Mouse (Mus musculus) neural tube, embryonic 12.5 days (tissue): ENCODE results near the gene Atxn10. TPM values are rescaled to one million over a fixed set of nuclear protein-coding genes. Genes with fewer than 3 reads are reported as not detected.

ENCODE experiments used
- ATAC-seq: fragments of 200-750 bp; cut with Nextera tagmentation; 2 replicates; pipeline ENCODE4 v1.8.0; 2017; ENCODE audit warnings: low read depth, mild to moderate bottlenecking, moderate TSS enrichment, moderate library complexity; ENCODE audit not compliant: low FRiP score
- H3K27ac ChIP-seq: fragments of 300-500 bp; sonication (generic); 2 replicates; pipeline ENCODE4 v1.5.1; 2016
- H3K27me3 ChIP-seq: fragments of 300-500 bp; sonication (generic); replicated peaks from 2 replicates; pipeline ENCODE4 v1.6.1; 2016; ENCODE audit warnings: mild to moderate bottlenecking
- H3K36me3 ChIP-seq: fragments of 300-500 bp; sonication (generic); 2 replicates; pipeline ENCODE4 v1.6.1; 2016; ENCODE audit warnings: mild to moderate bottlenecking
- H3K4me1 ChIP-seq: fragments of 300-500 bp; sonication (generic); 2 replicates; pipeline ENCODE4 v1.6.1; 2016
- H3K4me2 ChIP-seq: fragments of 300-500 bp; sonication (generic); replicated peaks from 2 replicates; pipeline ENCODE4 v1.6.1; 2016; ENCODE audit warnings: mild to moderate bottlenecking
- H3K4me3 ChIP-seq: fragments of 300-500 bp; sonication (generic); 2 replicates; pipeline ENCODE4 v1.5.1; 2016
- H3K9ac ChIP-seq: fragments of 300-500 bp; sonication (generic); 2 replicates; pipeline ENCODE4 v1.6.1; 2016; ENCODE audit warnings: mild to moderate bottlenecking
- H3K9me3 ChIP-seq: fragments of 300-500 bp; sonication (generic); 2 replicates; pipeline ENCODE4 v1.6.1; 2016; ENCODE audit warnings: mild to moderate bottlenecking
- WGBS: fragments of 180-500 bp; shearing (Covaris S2); methylation state at CpG from one replicate; pipeline ENCODE4 v1.1.7; 2016; 5-methylcytosine and 5-hydroxymethylcytosine counted together
- polyA plus RNA-seq: library from polyadenylated mRNA; unstranded; fragments of >200 nt; fragmentation: Nextera tagmentation; extraction: Ambion mirVana; gene quantifications from 2 replicates; pipeline ENCODE4 v1.2.1, GENCODE M21; 2016

The Atxn10 gene
- 453 and 459 TPM in 2 replicates for polyA plus RNA-seq

DNA sequence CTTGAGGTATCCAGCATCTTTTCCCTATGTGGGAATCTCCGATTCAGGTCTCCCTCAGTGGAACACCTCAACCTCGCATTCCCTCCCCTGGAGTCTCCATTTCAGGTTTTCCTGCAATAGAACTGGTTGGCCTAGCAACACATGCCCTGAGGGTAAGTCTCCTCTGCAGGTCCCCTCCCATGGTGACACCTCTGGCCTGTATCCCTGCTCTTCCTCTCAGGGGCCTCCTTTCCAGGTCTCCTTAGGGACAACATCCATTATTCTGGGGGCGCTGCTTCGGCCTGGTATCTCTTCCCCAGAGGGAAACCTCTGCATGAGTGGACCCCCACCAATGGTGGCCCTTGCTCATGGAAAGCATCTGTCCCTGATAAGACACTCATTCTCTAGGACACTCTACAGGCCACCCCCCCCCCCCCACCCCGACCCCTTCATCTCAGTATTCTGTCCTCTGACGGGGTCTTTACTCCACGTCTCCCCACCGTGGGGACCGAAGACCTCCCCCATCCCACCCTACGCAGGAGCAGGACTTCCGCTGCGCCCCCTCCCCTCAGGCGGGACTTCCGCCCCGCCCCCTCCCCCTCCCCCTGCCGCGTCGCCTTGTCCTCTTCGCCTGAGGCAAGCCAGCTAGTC, at the start of gene Atxn10:
Gene Atxn10 (plus strand): TSS at position 575 of the 630 bp plus-strand sequence.
- Histone ChIP-seq H3K9ac (peak within 1 kb of the TSS; percentile 97), H3K27me3 (no peaks in the 10 kb centered on the region), H3K4me2 (peak within 1 kb of the TSS; percentile 83), H3K36me3 (no peaks in the 10 kb centered on the region), H3K27ac (peak within 1 kb of the TSS; percentile 95), H3K4me1 (peaks cover 16% of the 10 kb centered on the region), H3K4me3 (peak within 1 kb of the TSS; percentile 97), H3K9me3 (no peaks in the 10 kb centered on the region)
- ATAC-seq: peak; percentile 52
- 12% methylated on average over 17 of the region's 19 CpGs for WGBS

DNA sequence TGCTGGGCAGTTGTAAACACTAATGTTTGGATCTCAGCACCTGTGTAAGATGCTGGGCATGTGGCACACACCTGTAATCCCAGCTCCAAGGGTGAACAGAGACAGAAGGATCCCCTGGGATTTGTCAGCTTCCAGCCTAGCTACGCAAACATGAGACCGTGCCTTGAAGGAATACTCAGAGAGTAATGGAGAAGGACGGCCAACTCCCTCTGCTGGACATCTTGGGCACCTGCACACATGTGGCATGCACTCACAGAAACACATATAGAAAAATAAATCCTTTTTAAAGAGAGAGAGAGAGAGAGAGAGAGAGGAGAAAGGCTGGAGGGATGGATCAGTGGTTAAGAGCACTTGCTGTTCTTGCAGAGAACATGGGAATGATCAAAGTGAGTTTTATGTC, 41.4 kb upstream of the Atxn10 start:
- 81% methylated on average over 3 of the region's 3 CpGs for WGBS
- H3K27ac ChIP-seq: no peak overlapping the region
- ATAC-seq: no peak

DNA sequence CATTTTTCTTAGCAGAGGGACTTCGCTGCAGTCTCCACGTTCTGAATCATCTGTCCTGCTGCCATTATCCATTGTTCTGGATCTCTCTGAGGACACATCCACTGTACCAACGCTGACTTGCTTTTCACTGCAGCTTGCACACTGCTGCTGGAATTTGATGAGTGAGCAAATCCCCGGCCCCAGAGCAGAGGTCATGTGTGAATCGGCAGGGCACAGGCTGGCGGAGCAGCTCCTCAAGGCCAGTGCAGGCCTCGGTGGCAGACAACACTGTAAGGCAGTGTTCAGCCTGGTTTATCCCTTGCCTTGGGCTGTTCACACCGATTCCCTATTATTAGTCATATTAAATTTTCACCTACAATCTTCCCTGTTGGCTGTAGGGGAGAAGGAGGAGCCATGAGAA, 40.5 kb upstream of the Atxn10 start:
- no peaks in the 10 kb centered on the region for H3K9me3 ChIP-seq
- H3K4me2 ChIP-seq: no peak overlapping the region
- H3K9ac ChIP-seq: no peak overlapping the region

More for the DNA sequence above, 41.4 kb upstream of the Atxn10 start:
- Histone ChIP-seq H3K4me3 (no peak overlapping the region), H3K9ac (no peak overlapping the region), H3K36me3 (no peaks in the 10 kb centered on the region), H3K4me2 (no peak overlapping the region), H3K9me3 (no peaks in the 10 kb centered on the region), H3K27me3 (no peaks in the 10 kb centered on the region), H3K4me1 (peaks cover 24% of the 10 kb centered on the region)

DNA sequence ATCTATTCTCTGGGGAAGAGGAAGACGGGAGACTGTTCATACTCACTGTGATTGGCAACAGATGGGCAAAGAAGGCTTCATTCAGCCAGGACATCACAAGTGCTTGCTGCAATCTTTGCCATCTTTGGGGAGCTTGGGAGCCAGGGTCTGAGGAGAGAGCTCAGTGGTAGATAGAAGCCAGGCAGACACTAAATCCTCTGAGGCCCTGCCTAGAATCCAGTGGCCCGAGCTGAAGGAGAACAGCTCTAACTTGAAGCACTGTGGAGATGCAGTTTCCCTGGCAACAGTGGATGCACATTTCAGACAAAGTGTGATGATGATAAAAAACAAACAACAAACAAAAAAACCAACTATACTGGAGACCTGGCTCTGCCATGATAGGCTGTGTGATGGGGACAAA, 40.1 kb upstream of the Atxn10 start:
- H3K4me2 ChIP-seq: no peak overlapping the region
- no peak overlapping the region for H3K9ac ChIP-seq
- no peak overlapping the region for H3K4me3 ChIP-seq
- no peaks in the 10 kb centered on the region for H3K36me3 ChIP-seq
- 54% methylated on average over 2 of the region's 2 CpGs for WGBS
- H3K27me3 ChIP-seq: no peaks in the 10 kb centered on the region
- no peak overlapping the region for H3K27ac ChIP-seq
- H3K4me1 ChIP-seq: peaks cover 24% of the 10 kb centered on the region
- no peaks in the 10 kb centered on the region for H3K9me3 ChIP-seq
- ATAC-seq: no peak

More for the DNA sequence above, 40.5 kb upstream of the Atxn10 start:
- 59% methylated on average over 8 of the region's 8 CpGs for WGBS
- Histone ChIP-seq H3K27ac (no peak overlapping the region), H3K4me1 (peaks cover 24% of the 10 kb centered on the region), H3K36me3 (no peaks in the 10 kb centered on the region), H3K4me3 (no peak overlapping the region), H3K27me3 (no peaks in the 10 kb centered on the region)
- ATAC-seq: no peak

DNA sequence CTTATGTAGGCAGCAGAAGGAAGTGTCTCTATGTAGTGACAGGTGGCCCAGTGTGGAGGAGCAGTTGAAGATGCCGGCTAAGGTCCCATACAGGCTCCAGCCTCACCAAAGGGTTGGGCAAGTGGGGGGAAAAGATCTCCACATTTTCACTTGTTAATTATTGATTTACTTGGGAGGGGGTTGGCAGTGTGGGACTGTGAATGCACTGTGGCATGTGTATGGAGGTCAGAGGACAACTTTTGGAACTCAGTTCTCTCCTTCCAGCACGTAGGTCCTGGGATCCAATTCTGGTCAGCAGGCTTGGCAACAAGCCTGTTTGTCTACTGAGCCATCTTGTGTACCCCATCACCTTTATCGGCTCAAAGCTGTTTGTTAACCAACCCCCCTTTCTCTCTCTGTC, 39.5 kb upstream of the Atxn10 start:
- Histone ChIP-seq H3K4me3 (no peak overlapping the region), H3K9ac (no peak overlapping the region), H3K27me3 (no peaks in the 10 kb centered on the region), H3K27ac (no peak overlapping the region), H3K36me3 (no peaks in the 10 kb centered on the region), H3K9me3 (no peaks in the 10 kb centered on the region), H3K4me1 (peaks cover 24% of the 10 kb centered on the region), H3K4me2 (no peak overlapping the region)
- 84% methylated on average over 3 of the region's 3 CpGs for WGBS
- ATAC-seq: no peak

DNA sequence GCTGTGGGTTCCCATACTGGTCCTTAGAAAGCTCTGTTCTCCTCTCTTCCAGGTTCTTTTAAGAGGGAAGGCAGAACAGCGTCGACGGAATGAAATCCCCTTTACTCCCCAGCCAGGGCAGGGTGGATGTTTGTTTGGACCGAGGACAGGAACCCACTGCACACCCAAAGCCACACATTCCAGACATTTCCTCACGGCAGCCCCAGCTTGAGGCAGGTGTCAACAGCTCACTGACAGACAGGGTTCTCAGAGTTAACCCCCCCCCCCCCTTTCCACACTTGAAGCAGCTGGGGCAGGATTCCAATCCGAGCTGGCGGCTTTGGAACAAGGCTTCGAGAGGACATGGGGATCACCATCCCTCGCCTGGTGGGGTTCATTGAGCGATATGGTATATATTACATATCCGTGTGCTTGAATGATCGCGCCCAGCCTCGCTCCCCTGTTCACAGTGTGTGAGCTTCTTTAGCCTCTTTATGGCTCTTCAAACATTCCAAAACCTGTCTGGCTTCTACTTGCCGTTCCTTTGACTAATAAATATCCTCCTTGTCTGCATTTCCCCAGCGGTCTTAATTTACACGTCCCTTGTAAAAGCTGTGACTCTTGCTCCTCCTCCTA, 37.8 kb upstream of the Atxn10 start:
- no peak overlapping the region for H3K4me3 ChIP-seq
- ATAC-seq: no peak
- no peaks in the 10 kb centered on the region for H3K27me3 ChIP-seq
- H3K9me3 ChIP-seq: no peaks in the 10 kb centered on the region
- H3K36me3 ChIP-seq: no peaks in the 10 kb centered on the region
- no peak overlapping the region for H3K4me2 ChIP-seq
- WGBS: 57% methylated on average over 17 of the region's 17 CpGs
- peaks cover 24% of the 10 kb centered on the region for H3K4me1 ChIP-seq
- H3K9ac ChIP-seq: no peak overlapping the region
- no peak overlapping the region for H3K27ac ChIP-seq

DNA sequence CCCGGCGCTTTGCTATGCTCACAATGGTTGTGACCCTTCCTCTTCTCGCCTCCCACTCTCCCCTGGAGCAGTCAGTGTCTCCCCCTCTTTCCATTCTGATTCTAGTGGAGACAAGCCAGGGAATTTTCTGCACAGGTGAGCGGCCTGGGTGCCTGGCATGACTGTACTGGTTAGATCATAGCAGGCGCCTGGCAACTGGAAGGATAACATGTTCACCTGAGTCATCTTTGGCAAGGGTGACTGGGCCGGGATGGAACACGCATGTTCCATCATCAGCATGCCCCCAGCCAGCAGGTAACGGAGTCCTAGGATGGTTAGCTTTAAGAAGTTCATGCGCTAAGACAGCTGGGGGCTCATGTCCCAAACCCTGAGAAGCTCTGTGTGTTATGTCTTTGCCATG, 37.1 kb upstream of the Atxn10 start:
- Histone ChIP-seq H3K9ac (no peak overlapping the region), H3K27ac (no peak overlapping the region), H3K36me3 (no peaks in the 10 kb centered on the region), H3K4me2 (no peak overlapping the region), H3K4me3 (no peak overlapping the region), H3K4me1 (peaks cover 24% of the 10 kb centered on the region), H3K9me3 (no peaks in the 10 kb centered on the region; the same call in 1 of the 2 replicates), H3K27me3 (no peaks in the 10 kb centered on the region)
- WGBS: 90% methylated on average over 9 of the region's 9 CpGs
- ATAC-seq: no peak

DNA sequence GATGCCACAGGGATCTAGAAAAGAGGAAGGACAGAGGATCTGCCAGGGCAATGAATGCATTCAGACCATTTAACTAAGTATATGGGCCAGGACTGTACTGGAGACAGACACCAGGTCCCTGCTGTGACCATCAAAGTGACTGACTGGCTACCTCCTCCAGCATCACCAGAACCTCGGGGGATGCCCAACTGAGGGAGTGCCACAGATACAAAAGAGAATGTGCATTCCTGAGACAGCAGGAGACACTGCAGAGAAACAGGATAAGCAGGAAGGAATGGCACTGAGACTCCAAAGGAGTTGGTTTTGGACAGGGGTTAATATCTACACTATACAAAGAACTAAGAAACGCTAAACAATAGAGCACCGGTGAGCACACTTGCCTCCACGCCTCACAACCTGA, 32.8 kb upstream of the Atxn10 start:
- H3K9me3 ChIP-seq: peaks cover 3% of the 10 kb centered on the region; the same call in 1 of the 2 replicates
- H3K4me3 ChIP-seq: no peak overlapping the region
- ATAC-seq: no peak
- no peak overlapping the region for H3K4me2 ChIP-seq
- no peaks in the 10 kb centered on the region for H3K36me3 ChIP-seq
- no peak overlapping the region for H3K27ac ChIP-seq
- H3K27me3 ChIP-seq: no peaks in the 10 kb centered on the region
- WGBS: 69% methylated on average over 4 of the region's 4 CpGs
- H3K4me1 ChIP-seq: peaks cover 9% of the 10 kb centered on the region
- H3K9ac ChIP-seq: no peak overlapping the region

DNA sequence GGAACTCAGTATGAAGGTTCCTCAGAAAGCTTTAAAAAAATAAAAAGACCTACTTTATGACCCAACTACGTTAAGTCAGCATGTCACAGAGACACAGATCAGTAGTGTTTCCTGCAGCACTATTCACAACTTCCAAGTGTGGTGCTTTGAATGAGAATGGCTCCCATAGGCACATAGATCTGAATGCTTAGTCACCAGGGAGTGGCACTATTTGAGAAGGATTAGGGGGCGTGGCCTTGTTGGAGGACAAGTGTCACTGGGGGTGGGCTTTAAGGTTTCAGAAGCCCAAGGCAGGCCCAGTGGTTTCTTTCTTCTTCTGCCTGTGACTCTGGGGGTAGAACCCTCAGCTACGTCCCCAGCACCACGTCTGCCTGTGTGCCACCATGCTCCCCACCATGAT, 32.1 kb upstream of the Atxn10 start:
- Histone ChIP-seq H3K9me3 (peaks cover 3% of the 10 kb centered on the region; the same call in 1 of the 2 replicates), H3K9ac (no peak overlapping the region), H3K4me1 (peaks cover 4% of the 10 kb centered on the region; the same call in 1 of the 2 replicates), H3K27ac (no peak overlapping the region), H3K4me3 (no peak overlapping the region), H3K27me3 (no peaks in the 10 kb centered on the region), H3K4me2 (no peak overlapping the region), H3K36me3 (no peaks in the 10 kb centered on the region)
- ATAC-seq: no peak
- WGBS: 90% methylated on average over 4 of the region's 4 CpGs

DNA sequence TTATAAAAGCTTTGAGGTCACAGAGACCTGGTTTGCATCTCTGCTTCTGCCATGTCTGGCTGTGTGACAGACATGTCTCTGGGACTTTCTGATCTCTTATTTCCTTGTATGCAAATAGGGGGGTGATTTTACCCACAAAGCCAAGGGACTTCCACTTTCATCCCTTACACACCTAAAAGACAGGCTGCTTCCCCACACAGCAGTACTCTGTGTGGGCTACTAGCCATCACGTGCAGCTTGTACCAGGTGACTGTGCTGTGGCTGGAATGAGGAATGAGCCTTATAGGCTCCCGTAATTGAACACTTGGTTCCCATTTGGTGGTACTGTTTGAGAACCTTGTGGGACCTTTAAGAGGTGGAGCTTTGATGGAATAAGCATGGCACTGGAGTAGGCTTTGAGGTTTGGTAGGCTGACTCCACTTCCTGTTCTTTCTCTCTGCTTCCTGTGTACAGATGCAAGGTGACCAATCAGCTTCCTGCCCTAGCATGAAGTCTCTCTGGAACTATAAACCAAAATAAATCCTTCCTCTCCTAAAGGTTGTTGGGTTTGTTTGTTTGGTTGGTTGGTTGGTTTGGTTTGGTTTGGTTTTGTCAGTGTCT, 28.9 kb upstream of the Atxn10 start:
- Histone ChIP-seq H3K9me3 (peaks cover 3% of the 10 kb centered on the region; the same call in 1 of the 2 replicates), H3K4me2 (no peak overlapping the region), H3K36me3 (no peaks in the 10 kb centered on the region), H3K27ac (no peak overlapping the region), H3K4me3 (no peak overlapping the region), H3K27me3 (no peaks in the 10 kb centered on the region), H3K4me1 (peaks cover 3% of the 10 kb centered on the region; the same call in 1 of the 2 replicates), H3K9ac (no peak overlapping the region)
- ATAC-seq: no peak
- 93% methylated on average over 2 of the region's 2 CpGs for WGBS

DNA sequence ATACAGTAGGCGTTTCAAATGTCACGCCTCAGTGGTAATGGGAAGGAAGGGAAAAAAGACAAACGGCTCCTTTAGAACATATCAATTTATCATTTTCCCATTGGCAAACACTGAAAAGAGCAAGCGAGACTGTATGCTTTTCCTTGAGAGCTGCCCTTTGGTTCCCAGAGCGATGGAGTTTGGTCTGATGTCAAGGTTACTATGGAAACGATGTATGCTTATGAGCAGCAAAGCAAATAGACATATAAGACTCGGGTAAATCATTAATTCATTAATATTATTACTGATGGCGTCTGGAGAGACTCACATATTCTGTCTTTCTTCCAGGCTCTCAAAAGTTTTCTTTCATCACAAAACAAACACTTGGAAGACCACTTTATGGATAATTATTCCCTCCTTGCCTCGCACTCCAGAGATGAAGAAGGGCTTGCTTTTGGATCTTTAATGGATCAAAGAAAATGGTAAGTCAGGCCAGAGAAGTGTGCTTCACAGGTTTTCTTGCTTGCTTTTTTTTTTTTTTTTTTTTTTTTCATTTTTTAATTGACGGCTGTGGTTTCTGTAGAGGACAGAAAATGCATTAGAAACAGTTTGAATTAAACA, 24.9 kb upstream of the Atxn10 start:
- H3K4me3 ChIP-seq: no peak overlapping the region
- H3K4me2 ChIP-seq: no peak overlapping the region
- 71% methylated on average over 10 of the region's 10 CpGs for WGBS
- no peaks in the 10 kb centered on the region for H3K27me3 ChIP-seq
- H3K27ac ChIP-seq: no peak overlapping the region
- ATAC-seq: no peak
- H3K9ac ChIP-seq: no peak overlapping the region
- 0 out of 2 replicates have a peak, but pooled peaks cover 3% of the 10 kb centered on the region for H3K9me3 ChIP-seq
- peaks cover 10% of the 10 kb centered on the region for H3K4me1 ChIP-seq
- H3K36me3 ChIP-seq: no peaks in the 10 kb centered on the region

DNA sequence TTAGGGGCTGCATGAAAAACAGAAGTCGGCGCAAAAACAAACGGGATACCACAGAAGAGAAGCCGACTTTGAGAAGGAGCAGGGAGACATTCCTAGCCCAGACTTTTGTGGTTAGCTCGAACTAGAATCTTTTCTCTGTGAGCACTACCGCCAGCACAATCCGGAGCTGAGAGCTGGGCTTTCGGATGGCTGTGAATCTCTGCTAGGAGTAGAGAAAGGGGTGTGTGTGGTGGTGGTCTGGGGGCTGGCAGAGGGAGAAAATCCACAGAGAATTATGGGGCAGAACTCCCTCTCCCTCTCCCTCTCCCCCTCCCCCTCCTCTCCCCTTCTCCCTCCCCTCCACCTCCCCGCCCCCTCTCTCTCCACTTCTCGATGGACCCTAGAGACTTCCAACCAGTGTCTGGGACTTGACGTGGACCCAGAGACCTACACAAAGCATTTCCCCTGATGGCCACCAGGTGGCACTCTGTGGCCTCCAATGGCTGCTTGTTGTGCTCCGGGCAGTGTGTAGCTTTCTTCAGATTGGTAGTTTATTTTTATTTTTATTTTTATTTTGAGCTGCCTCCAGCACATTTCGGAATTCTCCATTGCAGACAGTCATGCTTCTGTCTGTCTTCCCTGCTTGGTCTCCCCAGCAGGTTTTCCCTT, 20.5 kb upstream of the Atxn10 start:
- H3K27ac ChIP-seq: no peak overlapping the region
- H3K9ac ChIP-seq: no peak overlapping the region
- no peak overlapping the region for H3K4me2 ChIP-seq
- no peaks in the 10 kb centered on the region for H3K36me3 ChIP-seq
- no peak overlapping the region for H3K4me3 ChIP-seq
- WGBS: 44% methylated on average over 12 of the region's 13 CpGs
- peaks cover 20% of the 10 kb centered on the region for H3K4me1 ChIP-seq
- H3K9me3 ChIP-seq: no peaks in the 10 kb centered on the region
- H3K27me3 ChIP-seq: peaks cover 4% of the 10 kb centered on the region
- peak; percentile 85; the same call in 1 of the 2 replicates for ATAC-seq
